Mouse (Mus musculus) stomach, postnatal 0 days (tissue): ENCODE measurements at regions not wholly inside any gene's neighbourhood (a gene's known extent, or its start where the extent isn't known, plus 50 kb on each side); places are given as distances from the start of the nearest gene placed in this dataset.

Source experiments
- CTCF ChIP-seq: IDR thresholded peaks from 2 replicates; pipeline ENCODE4 v1.5.1; 2016; ENCODE audit warnings: antibody characterized with exemption, low read depth, mild to moderate bottlenecking, moderate library complexity
- EP300 ChIP-seq: optimal IDR thresholded peaks from 2 replicates; pipeline ENCODE3; 2016; ENCODE audit warnings: antibody characterized with exemption

DNA sequence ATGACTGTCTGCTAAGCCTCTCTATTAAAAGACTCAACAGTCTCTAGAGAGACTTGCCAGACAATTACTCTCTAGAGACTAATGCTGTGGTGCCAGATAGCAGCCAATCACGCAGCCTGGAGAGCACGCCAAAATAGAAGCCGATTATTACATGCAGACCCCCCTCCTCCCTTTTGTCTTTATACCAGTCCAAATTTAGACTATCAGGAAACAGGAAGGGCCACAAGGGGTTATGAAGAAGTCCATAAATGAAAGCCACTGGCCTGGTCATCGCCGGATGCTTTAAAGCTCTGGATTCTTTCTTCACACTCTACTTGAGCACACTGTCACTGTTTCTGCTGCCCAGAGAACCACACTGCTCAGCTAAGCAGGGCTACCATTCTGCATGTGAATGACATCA lies 95.8 kb upstream of the Ptprm start:
- TF ChIP-seq CTCF (no peak), EP300 (no peak)
